Mouse (Mus musculus): ENCODE measurements around the gene Ptgdr. TPM values are rescaled to one million over a fixed set of nuclear protein-coding genes. Genes with fewer than 3 reads are reported as not detected.

Ptgdr gene
- not detected for polyA plus RNA-seq (2017; shearing (Covaris generic))

DNA sequence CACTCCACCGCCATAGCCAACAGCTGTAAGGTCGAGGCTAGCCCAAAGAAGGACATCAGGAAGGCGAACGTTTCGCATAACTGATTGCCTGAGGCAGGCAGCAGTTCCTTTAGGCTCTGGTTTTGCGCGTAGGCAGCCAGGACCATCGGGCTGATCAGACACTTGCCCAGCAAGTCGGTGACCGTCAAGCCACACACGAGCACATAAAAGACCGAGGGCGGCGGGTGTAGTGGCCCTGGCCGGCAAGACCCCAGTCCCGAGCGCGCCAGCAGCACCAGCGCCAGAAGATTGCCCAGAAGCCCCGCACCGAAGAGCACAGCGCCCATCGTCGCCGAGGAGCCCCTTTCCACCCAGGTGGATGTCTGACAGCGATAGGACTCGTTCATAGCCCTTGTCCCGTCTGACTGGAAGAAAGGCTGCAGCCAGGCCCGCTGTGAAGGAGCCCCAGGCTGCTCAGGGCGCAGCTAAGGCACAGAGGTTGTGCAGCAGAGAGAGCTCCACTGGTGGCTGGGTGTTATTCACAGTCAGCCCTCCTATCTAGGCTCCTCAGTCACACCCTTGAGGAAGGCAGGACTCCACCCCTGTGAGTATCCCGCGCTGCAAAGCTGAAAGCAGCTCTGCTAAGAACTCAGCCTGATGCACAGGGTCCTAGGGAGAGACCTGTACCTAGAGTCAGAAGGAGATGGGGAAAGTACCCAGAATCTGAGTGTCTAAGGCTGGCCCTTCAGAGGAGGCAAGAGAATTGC, at the start of gene Ptgdr:
Gene Ptgdr, minus strand, starts transcription at position 508 of the 746 bp plus-strand sequence.

Other genes with a start within 250 kb of the Ptgdr start
- not detected for gene Gm5624, start 231.4 kb downstream of the Ptgdr start, polyA plus RNA-seq (2017; shearing (Covaris generic))
- not detected for gene Gm8257, start 152.9 kb downstream of the Ptgdr start, polyA plus RNA-seq (2017; shearing (Covaris generic))
- gene Gm8267, start 109.0 kb downstream of the Ptgdr start, polyA plus RNA-seq (2017; shearing (Covaris generic)) = 1.1 TPM
- gene Ptger2, start 128.8 kb upstream of the Ptgdr start, polyA plus RNA-seq (2017; shearing (Covaris generic)) = 1.2 TPM